Mouse (Mus musculus) central nervous system, embryonic 14 days (tissue): Measurements from ENCODE around the gene Fxr1. TPM values are rescaled to one million over a fixed set of nuclear protein-coding genes. Genes with fewer than 3 reads are reported as not detected.

Source experiments
- polyA plus RNA-seq: library from polyadenylated mRNA; depleted of rRNA; stranded (reverse); fragments of >200 nt; gene quantifications from 2 replicates; pipeline ENCODE4 v1.2.3, GENCODE M21; 2012; rRNA removed

Gene Fxr1
- polyA plus RNA-seq = 69.3 and 69.4 TPM in 2 replicates

DNA sequence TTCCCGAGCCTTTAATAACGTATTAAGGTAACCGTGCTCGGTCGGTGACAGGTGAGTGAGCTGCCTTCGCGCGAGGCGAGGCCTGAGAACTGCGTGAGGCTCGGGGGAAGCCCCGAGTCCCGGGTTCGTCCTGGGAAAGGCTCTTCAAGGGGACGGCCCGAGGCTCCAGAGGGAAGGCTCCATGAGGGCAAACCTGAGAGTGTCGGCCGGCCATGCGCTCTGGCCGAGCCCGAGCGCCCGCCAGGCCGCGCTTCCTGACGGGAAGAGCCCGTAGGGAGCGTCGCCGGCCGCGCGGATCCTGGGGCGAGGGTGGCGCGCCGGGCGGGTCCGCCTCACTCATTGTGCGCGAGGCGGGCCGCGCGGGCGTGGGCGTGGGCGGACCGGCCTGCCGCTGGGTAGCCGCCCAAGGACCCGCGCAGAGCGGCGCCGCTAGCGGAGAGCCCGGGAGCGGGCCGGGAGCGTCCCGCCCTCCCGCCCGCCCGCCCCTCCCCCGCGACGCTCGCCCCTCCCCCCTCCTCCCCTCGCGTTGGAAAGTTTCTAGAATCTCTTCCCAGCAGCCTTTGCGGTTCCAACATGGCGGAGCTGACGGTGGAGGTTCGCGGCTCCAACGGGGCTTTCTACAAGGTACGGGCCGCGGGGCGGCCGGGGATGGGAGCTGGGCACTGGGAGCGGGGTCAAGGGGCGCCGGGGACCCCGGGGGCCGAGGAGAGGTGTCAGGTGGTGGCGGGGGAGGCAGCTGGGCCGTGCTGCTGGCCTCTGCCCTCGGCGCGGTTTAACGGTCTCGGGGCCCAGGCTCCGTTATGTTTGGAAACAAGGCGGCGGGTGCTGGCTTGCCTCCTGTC, at the start of gene Fxr1:
Gene Fxr1 (plus strand): TSS at position 404 of the 842 bp plus-strand sequence.

DNA sequence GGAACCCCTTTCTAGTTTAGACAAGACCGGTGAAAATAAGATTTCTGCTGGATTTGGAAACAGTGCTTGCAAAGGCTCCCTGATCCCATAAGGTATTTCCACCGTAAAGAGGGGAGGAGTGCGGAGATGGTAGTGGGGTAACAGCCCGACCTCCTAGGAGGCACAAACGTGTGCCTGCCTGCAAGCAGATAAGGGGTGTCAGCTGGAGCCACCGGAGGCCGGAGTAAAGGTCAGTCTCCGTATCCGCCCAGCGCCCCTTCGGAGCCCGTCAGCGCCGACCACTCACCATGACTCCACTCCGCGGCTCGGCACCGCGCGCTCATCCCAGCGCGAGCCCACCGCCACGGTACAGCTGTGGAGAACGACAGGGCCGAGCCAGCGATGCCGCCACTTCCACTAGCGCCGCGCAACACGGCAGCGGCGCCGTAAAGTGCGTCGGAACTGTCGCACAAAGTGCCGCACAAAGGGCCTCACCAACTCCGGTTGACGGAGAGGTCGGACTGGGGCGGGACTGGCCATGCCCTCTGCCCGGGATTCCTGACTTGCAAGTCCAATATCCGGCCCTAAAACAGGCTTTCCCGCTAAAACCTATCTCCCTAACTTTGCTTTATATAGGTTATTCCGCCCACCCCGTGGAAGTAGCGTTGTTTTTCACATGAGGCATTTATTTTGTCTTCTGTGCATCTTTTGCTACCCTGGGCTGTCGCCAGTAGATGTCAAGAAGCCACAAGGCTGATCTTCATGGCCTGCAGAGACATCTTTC, 61.3 kb downstream of the Fxr1 start, which contains the start of gene Dnajc19:
Gene Dnajc19 (minus strand): TSS at position 422 of the 763 bp plus-strand sequence.

Other genes with a start within 250 kb of the Fxr1 start
- gene Ttc14, start 220.1 kb upstream of the Fxr1 start, polyA plus RNA-seq = 41.8 and 44.4 TPM in 2 replicates
- 32.9 and 34.0 TPM in 2 replicates for gene Ccdc39, start 175.6 kb upstream of the Fxr1 start, polyA plus RNA-seq
- 101 and 114 TPM in 2 replicates for gene Dnajc19, start 61.4 kb downstream of the Fxr1 start, polyA plus RNA-seq